Mouse (Mus musculus): ENCODE measurements around the gene Vmn1r86.
"Not testable (repeated sequence)": the region's sequence is repeated elsewhere in the genome, so short reads cannot be mapped to it uniquely, and the experiment has no call there.

Vmn1r86 gene

DNA sequence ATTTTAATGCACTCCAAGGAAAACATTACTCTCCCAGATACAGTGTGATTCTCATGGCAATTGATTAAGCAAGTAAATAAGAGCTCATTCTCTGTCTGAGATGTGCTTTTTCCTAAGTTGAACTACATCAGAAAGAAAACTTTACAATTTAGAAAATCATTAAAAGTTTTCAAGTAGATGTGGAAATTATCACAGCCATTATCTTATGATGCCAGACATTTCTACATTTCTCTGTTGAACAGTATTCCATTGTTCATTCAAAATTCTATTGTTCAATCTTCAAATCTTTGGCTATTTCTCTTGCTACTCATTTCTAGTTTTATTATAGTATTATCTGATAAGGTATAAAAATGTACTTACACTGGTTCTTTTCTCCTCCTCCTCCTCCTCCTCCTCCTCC is at the start of gene Vmn1r86:
Vmn1r86 (minus strand) TSS at position 101 of the 400 bp plus-strand sequence.
- no peak for DNase-seq

DNA sequence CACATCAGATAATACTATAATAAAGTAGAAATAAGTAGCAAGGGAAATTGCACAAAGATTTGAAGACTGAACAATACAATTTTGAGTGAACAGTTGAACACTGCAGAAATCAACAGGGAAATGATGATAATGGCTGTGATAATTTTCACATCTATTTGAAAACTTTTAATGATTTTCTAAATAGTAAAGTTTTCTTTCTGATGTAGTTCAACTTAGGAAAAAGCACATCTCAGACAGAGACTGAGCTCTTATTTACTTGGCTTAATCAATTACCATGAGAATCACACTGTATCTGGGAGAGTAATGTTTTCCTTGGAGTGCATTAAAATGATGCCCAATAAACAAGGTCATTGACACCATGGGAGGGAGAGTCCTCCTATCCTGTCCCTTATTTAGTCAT is 39.6 kb upstream of the Vmn1r86 start, which contains the start of gene Vmn1r88:
Vmn1r88 (plus strand) TSS at position 301 of the 400 bp plus-strand sequence.
- DNase-seq = no peak

DNA sequence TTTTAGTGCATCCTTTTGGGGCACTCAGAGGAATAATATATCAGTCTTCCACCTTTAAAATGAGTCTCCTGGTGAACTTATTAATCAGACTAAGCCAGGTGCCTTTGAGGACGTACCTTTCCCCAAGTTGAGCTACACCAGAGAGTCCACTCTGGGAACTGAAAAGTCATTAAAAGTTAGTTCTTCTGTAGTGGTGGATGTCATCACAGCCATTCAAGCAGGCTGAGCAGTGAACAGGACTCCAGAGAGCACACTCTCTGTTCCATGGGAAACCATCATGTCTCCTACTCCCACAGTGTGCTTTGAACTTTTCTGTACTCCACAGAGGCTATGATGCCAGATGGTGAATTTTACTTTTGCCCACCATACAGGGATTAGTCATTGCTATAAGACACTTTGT is 20.3 kb upstream of the Vmn1r86 start, which contains the start of gene Vmn1r87:
Vmn1r87 (minus strand) TSS at position 101 of the 400 bp plus-strand sequence.
- DNase-seq = no peak

DNA sequence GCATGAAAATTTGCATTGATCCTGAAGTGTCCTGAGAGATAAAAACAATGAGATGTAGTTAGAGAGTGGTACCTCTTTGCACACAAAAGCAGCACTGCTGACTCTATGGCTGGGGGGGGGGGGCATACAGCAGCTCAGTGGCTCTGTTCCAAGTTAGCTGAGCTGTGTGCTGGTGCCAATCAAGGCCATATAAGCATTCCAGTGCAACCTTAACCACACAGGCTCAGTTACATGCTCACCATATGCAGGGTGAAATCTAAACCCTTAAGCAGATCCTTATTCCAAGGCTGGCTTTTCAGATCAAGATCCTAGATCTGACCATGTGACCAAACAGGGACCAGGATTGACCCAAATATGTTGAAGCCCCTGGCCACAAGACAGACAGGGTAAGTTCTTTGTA is 17.6 kb upstream of the Vmn1r86 start:
- no peak for DNase-seq

DNA sequence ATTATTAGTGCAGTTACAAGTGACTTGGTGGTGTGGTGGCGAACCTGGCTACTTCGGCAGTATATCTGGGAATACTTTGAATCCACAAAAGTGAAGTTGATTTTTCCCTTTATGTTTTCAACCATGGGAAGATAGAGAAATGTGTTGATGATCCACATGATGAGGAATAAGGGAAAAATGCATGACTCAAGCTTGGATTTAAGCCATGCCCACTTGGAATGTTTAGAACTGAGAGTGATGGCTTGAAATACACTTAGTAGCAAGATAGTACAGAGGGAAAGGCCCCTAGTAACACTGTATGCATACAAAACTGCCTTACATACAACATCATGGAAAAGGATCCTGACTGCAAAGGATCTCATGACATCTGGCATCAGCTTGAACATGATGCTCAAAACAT is 12.1 kb upstream of the Vmn1r86 start:
- no peak for DNase-seq

DNA sequence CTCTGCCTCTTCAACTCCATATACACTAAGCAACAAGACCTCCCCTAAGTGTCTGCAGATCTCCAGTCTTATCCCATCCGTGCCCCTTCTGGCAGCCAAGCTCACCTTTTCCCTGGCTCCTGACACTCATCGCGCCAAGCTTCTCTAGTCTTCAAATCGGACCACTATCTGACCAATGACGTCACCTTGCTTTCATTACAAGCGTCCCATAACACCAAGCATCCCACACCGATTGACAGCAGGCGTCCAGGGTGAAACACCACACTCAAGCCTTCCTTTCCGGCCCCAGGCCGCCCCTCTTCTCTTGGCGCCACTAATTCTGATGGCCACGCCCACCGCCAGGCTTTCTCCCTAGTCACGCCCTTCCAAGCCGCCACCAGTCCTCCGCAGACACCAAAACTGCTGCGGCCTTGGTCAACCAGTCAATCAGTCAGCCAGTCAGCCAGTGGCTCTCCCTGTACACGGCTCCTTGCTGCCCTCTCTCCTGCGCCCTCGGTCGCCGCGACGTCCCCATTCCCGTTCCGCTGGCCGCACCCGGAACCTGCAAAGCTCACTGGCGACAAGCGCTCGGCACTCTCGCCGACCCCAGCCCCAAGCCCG is 3.9 kb upstream of the Vmn1r86 start:
- peak; percentile 1 for DNase-seq

DNA sequence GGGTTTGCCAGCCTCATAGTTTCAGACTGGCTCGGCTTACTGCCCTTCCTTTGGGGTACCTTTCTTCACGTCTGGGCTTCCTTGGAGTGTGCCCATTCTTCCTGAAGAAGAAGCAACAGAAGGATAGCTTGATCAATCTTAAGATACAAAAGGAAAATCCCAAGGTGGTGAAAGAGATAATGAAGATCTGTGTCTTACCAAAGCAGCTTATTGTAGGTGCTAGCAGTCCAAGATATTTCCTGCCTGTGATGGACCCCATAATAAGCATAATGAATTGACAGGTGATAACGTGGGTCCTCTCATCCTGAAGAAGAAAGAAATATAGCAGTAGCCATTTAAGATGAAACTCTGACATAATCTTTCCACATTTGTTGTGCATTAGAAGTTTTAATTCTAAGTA is 24.6 kb downstream of the Vmn1r86 start, which contains the start of gene Vmn1r85:
Vmn1r85 (minus strand) TSS at position 101 of the 400 bp plus-strand sequence.
- DNase-seq = no peak

DNA sequence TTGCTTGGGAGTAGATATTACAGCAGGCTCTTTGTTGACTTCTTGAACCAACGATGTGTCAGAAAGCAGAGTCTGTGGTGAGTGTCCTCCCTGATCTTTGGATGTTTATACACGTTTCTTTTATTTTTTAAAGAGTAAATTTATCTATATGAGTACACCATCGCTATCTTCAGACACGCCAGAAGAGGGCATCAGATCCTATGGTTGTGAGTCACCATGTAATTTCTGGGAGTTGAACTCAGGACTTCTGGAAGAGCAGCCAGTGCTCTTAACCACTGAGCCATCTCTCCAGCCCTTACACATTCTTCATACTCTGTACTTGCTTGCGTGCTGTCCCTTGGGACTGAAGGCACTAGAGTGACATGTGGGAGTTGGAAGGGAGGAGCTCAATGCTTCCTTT is 47.4 kb downstream of the Vmn1r86 start:
- DNase-seq = no peak

DNA sequence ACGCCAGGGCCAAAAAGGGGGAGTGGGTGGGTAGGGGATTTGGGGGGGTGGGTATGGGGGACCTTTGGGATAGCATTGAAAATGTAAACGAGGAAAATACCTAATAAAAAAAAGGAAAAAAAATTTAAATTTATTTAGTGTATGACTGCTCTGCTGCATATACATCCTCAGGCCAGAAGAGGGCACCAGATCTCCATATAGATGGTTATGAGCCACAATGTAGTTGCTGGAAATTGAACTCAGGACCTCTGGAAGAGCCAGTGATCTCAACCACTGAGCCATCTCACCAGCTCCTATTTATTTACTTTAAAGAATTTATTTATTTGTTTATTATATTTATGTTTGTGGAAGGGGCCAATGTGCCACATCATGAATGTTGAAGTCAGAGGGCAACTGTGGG is 56.3 kb downstream of the Vmn1r86 start:
- DNase-seq = not testable (repeated sequence)

DNA sequence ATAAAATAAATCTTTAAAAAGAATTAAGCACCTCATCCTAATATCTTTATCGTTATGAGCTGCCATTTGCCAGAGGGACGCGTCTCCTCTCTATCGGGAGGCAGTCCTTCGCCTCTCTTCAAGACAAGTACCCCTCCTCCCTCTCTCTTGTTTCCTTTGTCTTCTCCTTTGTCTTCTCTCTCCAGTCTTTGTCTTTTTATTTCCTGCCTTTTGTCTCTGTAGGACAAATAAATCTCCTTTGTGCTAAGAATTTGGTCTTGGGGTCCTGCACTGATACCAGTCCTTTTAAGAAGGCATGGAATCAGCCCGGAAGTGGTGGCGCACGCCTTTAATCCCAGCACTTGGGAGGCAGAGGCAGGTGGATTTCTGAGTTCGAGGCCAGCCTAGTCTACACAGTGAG is 60.2 kb downstream of the Vmn1r86 start:
- no peak for DNase-seq

DNA sequence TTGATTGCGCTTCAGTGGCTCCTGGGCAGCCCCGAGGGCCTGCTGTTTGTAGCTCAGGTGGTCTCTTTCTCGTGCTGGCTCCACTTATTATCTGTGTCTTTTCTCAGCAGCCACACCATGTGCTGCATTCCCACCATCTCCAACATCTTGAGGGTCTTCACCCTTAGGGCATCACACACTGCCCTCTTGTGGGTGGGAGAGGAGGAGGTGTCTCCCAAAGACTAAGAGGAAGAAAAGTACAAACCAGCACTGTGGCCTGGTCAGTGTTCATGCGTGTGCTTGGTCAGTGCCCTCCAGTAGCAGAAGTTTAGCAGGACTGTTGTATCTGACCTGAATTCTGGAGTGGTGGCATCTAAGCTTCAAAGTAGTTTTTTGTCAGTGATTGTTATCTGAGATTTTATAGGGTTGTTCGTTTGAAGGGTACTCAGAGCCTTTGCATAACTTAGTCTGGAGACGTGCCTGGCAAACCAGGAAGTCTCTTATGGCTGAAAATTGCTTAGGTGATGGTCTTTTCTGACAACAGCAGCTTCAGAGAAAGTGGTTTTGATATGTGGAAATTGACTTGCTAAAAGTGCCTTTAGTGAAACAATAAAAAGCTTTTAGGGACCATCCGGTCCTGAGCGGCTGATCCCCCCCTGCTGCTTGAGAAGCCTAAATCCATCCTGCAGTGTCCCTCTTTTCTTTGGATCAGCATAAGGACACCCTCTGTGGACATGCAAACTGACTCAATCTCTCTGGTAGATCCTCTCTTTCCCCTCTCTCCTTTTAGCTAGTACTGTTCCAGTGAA is 62.6 kb downstream of the Vmn1r86 start:
- DNase-seq = no peak

DNA sequence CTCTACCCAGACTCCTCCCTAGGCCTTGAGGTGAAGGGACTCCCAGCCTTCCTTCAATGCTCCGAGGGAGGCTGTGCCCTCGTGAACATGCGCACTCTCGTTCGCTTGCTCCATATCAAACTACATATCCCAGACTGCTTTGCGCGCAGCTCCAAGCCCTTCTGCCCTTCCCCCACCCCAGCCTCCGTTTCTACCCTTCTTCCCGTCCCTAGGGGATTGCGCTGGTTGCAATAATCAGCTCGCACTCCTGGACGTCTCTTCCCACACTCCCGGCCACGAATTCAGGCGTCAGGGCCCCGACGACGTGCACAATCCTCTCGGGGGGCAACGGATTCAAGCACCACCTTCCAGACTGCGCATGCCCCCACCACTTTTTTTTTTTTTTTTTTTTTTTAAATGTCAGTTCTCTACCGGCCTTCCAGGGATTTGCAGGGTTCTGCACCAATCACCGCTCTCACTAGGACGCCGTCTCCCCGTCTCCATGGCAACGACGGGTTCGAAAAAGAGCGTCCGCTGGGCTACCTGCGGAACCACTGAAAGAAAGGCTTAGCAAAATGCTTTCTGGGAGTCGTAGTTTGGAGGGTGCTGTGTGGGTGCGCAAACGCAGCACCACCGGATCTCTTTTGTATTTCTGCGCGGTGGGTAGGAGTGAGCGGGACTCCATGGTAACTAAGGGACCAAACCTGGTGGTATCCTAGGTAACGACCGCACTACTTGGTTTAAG is 65.3 kb downstream of the Vmn1r86 start, which contains the start of gene Mzf1:
Mzf1 (minus strand) TSS at position 478 of the 724 bp plus-strand sequence.
- peak; percentile 93 for DNase-seq

DNA sequence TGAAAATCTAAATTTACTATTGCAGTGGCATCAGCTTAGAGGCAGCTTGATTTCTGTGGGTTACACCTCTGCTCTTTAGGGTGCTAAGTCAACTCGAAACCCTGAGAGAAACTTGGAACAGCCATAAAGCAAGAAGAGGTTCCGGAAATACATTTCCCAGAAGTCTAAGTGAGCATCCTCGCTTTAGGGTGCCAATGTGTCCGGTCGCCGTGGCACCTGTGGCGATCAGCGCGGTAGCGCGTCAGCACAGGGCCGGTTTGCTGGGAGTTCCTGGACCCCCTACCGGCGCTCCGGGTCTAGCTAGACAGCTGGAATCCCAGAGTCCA is 65.8 kb downstream of the Vmn1r86 start:
- DNase-seq = no peak

DNA sequence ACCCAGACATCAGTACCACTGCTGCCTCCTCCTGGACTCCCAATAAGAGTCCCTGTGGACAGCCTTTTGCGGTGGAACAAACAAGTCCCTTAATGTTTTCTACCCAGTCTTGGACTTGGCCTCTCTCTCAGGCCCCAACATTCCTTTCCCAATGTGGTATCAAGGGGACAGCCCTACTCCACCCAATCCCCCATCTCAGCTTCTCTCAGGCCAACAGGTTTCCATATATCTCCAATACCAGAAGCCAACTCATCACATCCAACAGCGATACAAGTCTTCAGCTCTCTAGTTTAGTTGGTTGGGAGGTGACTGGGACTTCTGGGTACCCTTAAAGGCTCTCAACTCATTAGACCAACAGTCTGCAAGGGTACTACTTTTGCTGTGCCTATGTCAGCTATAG is 66.2 kb downstream of the Vmn1r86 start:
- DNase-seq = no peak

DNA sequence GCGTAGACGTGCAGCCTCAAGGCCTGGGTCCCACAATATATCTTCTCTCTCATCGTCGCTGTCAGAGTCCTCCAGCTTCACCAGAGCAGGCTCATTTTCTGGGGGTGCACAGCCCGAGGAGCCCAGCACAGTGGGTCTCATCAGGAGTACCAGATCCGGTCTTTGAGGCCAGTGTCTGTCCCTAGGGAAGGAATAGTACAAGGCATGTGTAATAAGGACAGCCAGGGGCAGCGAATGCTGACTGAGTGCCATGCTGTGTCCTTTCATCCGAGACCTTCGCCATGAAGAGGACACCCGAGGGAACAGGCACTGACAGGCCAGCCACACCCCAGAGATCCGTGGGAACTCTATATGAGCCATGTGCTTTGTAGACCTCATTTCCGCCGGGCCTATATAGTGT is 66.7 kb downstream of the Vmn1r86 start:
- no peak for DNase-seq
